Mouse (Mus musculus) adipocyte (in vitro differentiated cells): Measurements from ENCODE around the gene Carf.

ENCODE experiments used
- DNase-seq: peaks from one replicate; pipeline ENCODE4 v3.0.0-alpha.2; 2016; ENCODE audit warnings: low spot score

The Carf gene

DNA sequence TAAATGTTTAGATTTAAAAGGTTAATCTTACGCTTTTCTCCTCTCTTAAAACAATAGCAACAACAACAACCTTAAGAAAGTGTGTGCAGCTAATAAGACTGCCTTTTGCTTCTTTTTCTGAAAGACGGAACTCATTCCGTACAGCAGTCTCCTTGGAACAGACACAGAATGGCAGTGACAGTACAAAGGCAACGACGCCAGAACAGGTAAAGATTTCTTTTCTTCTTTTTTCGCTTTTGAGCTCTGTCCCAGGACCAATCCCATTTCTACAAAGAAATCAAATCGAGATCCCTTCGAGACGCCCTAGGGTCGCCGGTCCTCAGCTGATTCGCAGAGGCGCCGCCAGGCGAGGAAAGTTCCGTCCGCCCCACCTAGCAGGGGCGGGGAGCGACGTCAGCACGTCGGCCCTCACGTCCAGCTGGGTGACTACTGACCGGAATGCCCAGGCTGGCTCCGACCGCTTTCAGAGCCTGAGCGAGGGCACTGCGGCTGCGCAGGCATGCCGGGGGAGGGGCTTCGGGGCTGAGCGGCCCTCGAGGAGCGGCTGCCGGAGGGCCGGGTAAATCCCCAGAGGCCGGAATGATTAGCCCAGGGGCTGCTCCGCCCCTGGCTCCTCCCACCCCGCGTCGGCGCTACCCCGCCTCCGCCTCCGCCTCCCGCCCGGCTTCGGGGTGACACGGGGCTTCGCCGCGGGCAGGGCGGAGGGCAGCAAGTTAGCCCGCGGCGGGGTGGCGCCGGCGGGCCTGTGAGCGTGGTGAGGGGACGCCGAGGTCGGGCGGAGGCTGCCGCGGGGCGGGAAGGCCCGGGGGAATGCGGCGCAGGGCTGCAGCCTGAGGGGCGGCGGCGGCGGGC lies 82.1 kb downstream of the Carf start, which contains the start of gene Nbeal1:
Nbeal1 (plus strand) TSS at position 668 of the 852 bp plus-strand sequence.
- DNase-seq, result peak; percentile 98

DNA sequence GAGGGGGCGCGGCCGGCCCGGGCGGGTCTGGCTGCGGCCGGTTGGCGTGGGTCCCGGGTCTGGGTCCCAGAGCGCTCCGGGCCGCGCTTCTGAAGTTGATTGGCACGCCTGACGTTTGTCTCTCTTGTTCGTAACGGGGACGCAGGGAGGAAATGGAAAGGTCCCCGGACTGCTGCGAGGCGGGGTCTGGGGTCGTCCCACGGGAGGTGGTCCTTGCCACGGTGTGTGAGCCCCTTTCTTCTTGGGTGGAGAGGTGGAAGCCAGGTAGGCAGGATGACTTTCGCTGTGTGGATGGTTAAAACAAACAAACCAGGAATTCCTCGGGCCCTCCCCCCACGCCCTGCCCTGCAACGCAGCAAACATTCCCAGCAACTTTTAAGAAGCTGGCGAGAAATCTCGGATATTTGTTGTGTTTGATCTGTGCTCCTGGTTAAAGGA lies 82.8 kb downstream of the Carf start:
- DNase-seq, result peak; percentile 63

DNA sequence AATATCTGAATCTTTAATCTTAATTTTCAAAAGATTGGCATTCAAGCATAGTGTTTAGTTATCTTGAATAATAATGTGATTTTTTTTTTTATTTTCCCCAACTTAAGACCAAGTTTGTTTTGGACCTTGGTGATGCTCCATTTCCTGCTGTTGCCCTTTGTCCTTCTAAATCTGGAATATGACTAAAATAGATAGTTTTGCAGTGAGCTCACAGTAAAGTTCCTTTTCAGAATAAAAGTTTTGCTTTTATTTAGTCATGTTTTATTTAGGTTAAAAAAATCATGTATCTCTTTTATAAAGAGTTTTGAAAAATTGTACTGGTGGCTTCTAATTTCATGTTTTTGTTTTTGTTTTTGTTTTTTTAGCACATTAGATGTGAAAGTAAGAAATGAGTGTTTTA lies 90.4 kb downstream of the Carf start:
- no peak for DNase-seq

DNA sequence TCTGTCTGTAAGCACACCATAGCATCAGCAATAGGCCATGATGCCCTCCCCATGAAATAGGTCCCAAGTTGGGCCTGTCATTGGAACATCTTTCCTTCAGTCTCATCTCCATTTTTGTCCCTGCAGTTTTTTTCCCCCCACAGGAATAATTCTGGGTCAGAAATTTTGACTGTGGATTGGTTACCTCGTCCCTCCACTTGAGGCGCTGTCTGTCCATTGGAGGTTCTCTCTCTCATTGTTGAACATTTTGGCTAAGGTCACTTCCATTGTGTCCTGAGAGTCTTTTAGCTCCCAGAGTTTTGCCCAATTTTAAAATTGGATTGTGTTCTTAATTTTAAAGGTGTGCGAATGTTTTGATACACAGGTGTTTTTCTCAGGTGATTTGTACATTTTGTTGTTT lies 98.8 kb downstream of the Carf start:
- DNase-seq, result no peak

DNA sequence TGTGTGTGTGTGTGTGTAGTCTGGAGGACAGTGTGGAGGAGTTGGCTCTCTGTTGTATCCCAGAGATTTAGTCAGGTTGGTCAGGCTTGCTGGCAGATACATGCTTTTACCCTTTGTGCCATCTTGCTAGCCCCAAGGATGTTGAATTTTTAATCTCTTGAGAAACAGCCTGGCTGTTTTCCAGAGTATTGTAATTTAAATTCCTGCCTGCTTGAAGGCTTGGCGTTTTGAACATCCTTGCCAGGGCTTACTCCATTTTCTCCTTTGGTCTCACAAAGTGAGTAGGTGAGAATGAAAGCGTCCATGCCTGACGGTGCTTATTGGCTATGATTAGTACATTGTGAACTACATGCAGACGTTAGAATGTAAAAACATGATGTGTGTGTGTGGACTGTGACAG lies 101.0 kb downstream of the Carf start:
- DNase-seq, result peak; percentile 45
